ENCODE assay signal across 26 mouse cellular contexts in the genomic region with DNA sequence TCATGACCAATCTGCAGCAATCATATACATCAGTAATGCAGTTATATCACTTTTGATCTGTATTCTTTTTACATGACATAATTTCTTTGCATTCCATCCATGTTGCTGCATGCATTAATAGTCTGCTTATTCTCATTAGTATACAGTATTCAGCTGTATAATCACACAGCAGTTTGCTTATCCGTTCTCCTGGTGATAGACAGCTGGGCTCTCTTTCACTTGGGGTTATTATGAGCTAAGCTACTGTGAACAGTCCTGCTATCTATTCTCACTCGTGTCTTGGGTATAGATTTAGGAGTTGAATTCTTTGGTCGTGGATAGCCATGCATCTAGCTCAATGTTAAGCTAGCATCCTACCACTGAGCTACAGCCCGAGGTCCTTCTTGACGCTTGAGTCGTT. TPM values are rescaled to one million over a fixed set of nuclear protein-coding genes. Genes with fewer than 3 reads are reported as not detected.
A peak's percentile ranks its signal among the peaks of the same experiment; 100 is the strongest.
DNase-seq lines count a peak whose midpoint lies in the region; ATAC-seq lines count a peak whose summit lies in the region.
"Had no signal": no experiment of that assay in that cellular context is flagged by ENCODE, and none has a peak within 500 bp of the region (broad histone marks: within the 10 kb centered on the region; RNA-seq: fewer than 3 reads in every experiment).

No protein-coding gene starts in this region.

- no peaks in the 10 kb centered on the region; the same call in 1 of the 2 replicates for H3K9me3 ChIP-seq in forebrain, embryonic 13.5 days (replicated peaks)
- no peaks in the 10 kb centered on the region for H3K9me3 ChIP-seq in forebrain, embryonic 12.5 days
- no peaks in the 10 kb centered on the region for H3K9me3 ChIP-seq in hindbrain, embryonic 14.5 days (ENCODE audit: control insufficient read depth, low read length)
- no peaks in the 10 kb centered on the region for H3K9me3 ChIP-seq in hindbrain, embryonic 13.5 days
- H3K9me3 ChIP-seq: embryonic facial prominence, embryonic 13.5 days; G1E; hindbrain, embryonic 12.5 days had no signal

- no peak overlapping the region for H3K27ac ChIP-seq in forebrain, embryonic 13.5 days
- H3K27ac ChIP-seq in forebrain, embryonic 12.5 days: no peak overlapping the region
- H3K27ac ChIP-seq in hindbrain, embryonic 14.5 days: no peak overlapping the region
- no peak overlapping the region for H3K27ac ChIP-seq in hindbrain, embryonic 13.5 days
- H3K27ac ChIP-seq: embryonic facial prominence, embryonic 10.5 days; embryonic facial prominence, embryonic 13.5 days; gastrocnemius, adult 2 months; hindbrain, embryonic 12.5 days; hindbrain, postnatal 0 days had no signal

- no peak overlapping the region for H3K4me3 ChIP-seq in forebrain, embryonic 13.5 days
- no peak overlapping the region for H3K4me3 ChIP-seq in forebrain, embryonic 12.5 days (replicated peaks)
- no peak overlapping the region for H3K4me3 ChIP-seq in hindbrain, embryonic 14.5 days (replicated peaks; ENCODE audit: low read length)
- no peak overlapping the region for H3K4me3 ChIP-seq in hindbrain, embryonic 13.5 days
- H3K4me3 ChIP-seq: embryonic facial prominence, embryonic 10.5 days; embryonic facial prominence, embryonic 13.5 days; erythroblast, embryonic 14.5 days; gastrocnemius, adult 2 months; hindbrain, embryonic 12.5 days had no signal

- H3K36me3 ChIP-seq in forebrain, embryonic 13.5 days (ENCODE audit: poor library complexity, severe bottlenecking): no peaks in the 10 kb centered on the region
- no peaks in the 10 kb centered on the region for H3K36me3 ChIP-seq in forebrain, embryonic 12.5 days (replicated peaks)
- no peaks in the 10 kb centered on the region for H3K36me3 ChIP-seq in hindbrain, embryonic 14.5 days (replicated peaks; ENCODE audit: control insufficient read depth, insufficient read depth)
- H3K36me3 ChIP-seq in hindbrain, embryonic 13.5 days: no peaks in the 10 kb centered on the region; the same call in 1 of the 2 replicates
- H3K36me3 ChIP-seq: embryonic facial prominence, embryonic 10.5 days; embryonic facial prominence, embryonic 13.5 days; G1E; hindbrain, embryonic 12.5 days had no signal

- H3K9ac ChIP-seq in forebrain, embryonic 13.5 days: no peak overlapping the region
- no peak overlapping the region for H3K9ac ChIP-seq in forebrain, embryonic 12.5 days
- no peak overlapping the region for H3K9ac ChIP-seq in hindbrain, embryonic 14.5 days
- no peak overlapping the region for H3K9ac ChIP-seq in hindbrain, embryonic 13.5 days
- H3K9ac ChIP-seq: embryonic facial prominence, embryonic 13.5 days; hindbrain, embryonic 12.5 days had no signal

- peaks cover 16% of the 10 kb centered on the region for H3K4me1 ChIP-seq in forebrain, embryonic 13.5 days
- H3K4me1 ChIP-seq in forebrain, embryonic 12.5 days: peaks cover 10% of the 10 kb centered on the region
- H3K4me1 ChIP-seq in hindbrain, embryonic 14.5 days (replicated peaks; ENCODE audit: control insufficient read depth, insufficient read depth, low read length): peaks cover 9% of the 10 kb centered on the region; the same call in 1 of the 2 replicates
- peaks cover 13% of the 10 kb centered on the region for H3K4me1 ChIP-seq in hindbrain, embryonic 13.5 days (replicated peaks)
- H3K4me1 ChIP-seq: embryonic facial prominence, embryonic 13.5 days had no signal

- no peak for DNase-seq in hindbrain, embryonic 14.5 days (ENCODE audit: low spot score)
- peak; percentile 4 for DNase-seq in testis, postnatal 10 days (ENCODE audit: low spot score)
- DNase-seq in testis, postnatal 14 days (ENCODE audit: low spot score): no peak
- DNase-seq in adrenal gland, postnatal 10 days: no peak
- DNase-seq: adrenal gland, postnatal 14 days; cerebellum, adult 11-12 months; cerebellum, adult 8-10 months; cerebellum, postnatal 10 days; cerebellum, postnatal 36 days; embryo, embryonic 11 days; gastrocnemius, adult 2 months; gastrocnemius, postnatal 14 days had no signal

- no peak overlapping the region for H3K4me2 ChIP-seq in forebrain, embryonic 13.5 days
- no peak overlapping the region for H3K4me2 ChIP-seq in forebrain, embryonic 12.5 days
- H3K4me2 ChIP-seq in hindbrain, embryonic 14.5 days (replicated peaks): no peak overlapping the region
- no peak overlapping the region for H3K4me2 ChIP-seq in hindbrain, embryonic 13.5 days
- H3K4me2 ChIP-seq: embryonic facial prominence, embryonic 13.5 days; heart, embryonic 11.5 days; hindbrain, embryonic 12.5 days had no signal

- ATAC-seq in forebrain, embryonic 13.5 days: peak; percentile 66
- no peak for ATAC-seq in forebrain, embryonic 12.5 days (ENCODE audit: low FRiP score)
- 0 out of 2 replicates have a peak, but pooled peaks have one; percentile 44 for ATAC-seq in hindbrain, embryonic 14.5 days (ENCODE audit: low FRiP score)
- ATAC-seq in hindbrain, embryonic 13.5 days (ENCODE audit: low FRiP score): no peak
- ATAC-seq: hindbrain, postnatal 0 days; inflammation-experienced regulatory T-cells, adult 6 months; intestine, embryonic 16.5 days; Patski had no signal

- WGBS in forebrain, embryonic 13.5 days: 69% methylated on average over 6 of the region's 6 CpGs
- WGBS in forebrain, embryonic 12.5 days: 76% methylated on average over 6 of the region's 6 CpGs
- 68% methylated on average over 6 of the region's 6 CpGs for WGBS in hindbrain, embryonic 14.5 days
- 69% methylated on average over 6 of the region's 6 CpGs for WGBS in hindbrain, embryonic 13.5 days

- no peaks in the 10 kb centered on the region for H3K27me3 ChIP-seq in forebrain, embryonic 13.5 days
- no peaks in the 10 kb centered on the region for H3K27me3 ChIP-seq in forebrain, embryonic 12.5 days
- no peaks in the 10 kb centered on the region for H3K27me3 ChIP-seq in hindbrain, embryonic 14.5 days (ENCODE audit: control insufficient read depth, insufficient read depth, low read length)
- no peaks in the 10 kb centered on the region for H3K27me3 ChIP-seq in hindbrain, embryonic 13.5 days
- H3K27me3 ChIP-seq: CH12.LX; embryonic facial prominence, embryonic 13.5 days; hindbrain, embryonic 12.5 days; Patski had no signal

RNA-seq across cellular contexts. Expression of gene Apba1, which starts 16.7 kb away (rescaled TPM):
- polyA plus RNA-seq in forebrain, embryonic 13.5 days (2015; fragmentation: Nextera tagmentation; extraction: Ambion mirVana): 2.2 and 2.9 TPM in 2 replicates
- 2.5 and 2.8 TPM in 2 replicates for polyA plus RNA-seq in forebrain, embryonic 12.5 days (2016; fragmentation: Nextera tagmentation; extraction: Ambion mirVana)
- 14.6 and 17.4 TPM in 2 replicates for polyA plus RNA-seq in hindbrain, embryonic 14.5 days (2014; fragmentation: Nextera tagmentation; extraction: Ambion mirVana)
- 7.3 and 7.7 TPM in 2 replicates for polyA plus RNA-seq in hindbrain, embryonic 13.5 days (2015; fragmentation: Nextera tagmentation; extraction: Ambion mirVana)
- 10 to 100 TPM in 1 of 2 experiments, 1 to 10 TPM in 1; 7.2 to 14.4 TPM for total RNA-seq in adrenal gland, postnatal 10 days (2021)
- polyA plus RNA-seq: erythroblast, embryonic 14.5 days; G1E had no signal

Comparison
In these comparisons a context has a peak if more than half of its experiments do, and no peak if none do; other contexts are left out.
1. ATAC-seq: peak in forebrain, embryonic 13.5 days (single experiment) and hindbrain, embryonic 14.5 days (single experiment); none in forebrain, embryonic 12.5 days (single experiment) and hindbrain, embryonic 13.5 days (single experiment).